Mouse (Mus musculus): ENCODE results near the gene Napepld. TPM values are rescaled to one million over a fixed set of nuclear protein-coding genes. Genes with fewer than 3 reads are reported as not detected.
A peak's percentile ranks its signal among the peaks of the same experiment; 100 is the strongest.
"Not testable (repeated sequence)": the region's sequence is repeated elsewhere in the genome, so short reads cannot be mapped to it uniquely, and the experiment has no call there.

Gene Napepld
- polyA plus RNA-seq, 1 experiment from 2014 or later = 2.5 TPM

GRCm38 (mm10) chr5:21702873-21703475 lies 1.8 kb upstream of the Napepld start:
- Histone ChIP-seq H3K4me2 (replicated peaks) (no peak overlapping the region), H3K27me3 (no peaks in the 10 kb centered on the region), H3K27ac (no peak overlapping the region), H3K4me3 (no peak overlapping the region), H3K4me1 (0 out of 2 replicates have a peak, but pooled peaks cover 4% of the 10 kb centered on the region), H3K9ac (no peak overlapping the region), H3K36me3 (no peaks in the 10 kb centered on the region), H3K9me3 (no peaks in the 10 kb centered on the region)
- WGBS = 83% methylated on average over 6 of the region's 6 CpGs
- ATAC-seq (ENCODE audit: low FRiP score, low read depth) = no peak

GRCm38 (mm10) chr5:21702009-21702364 lies 791 bp upstream of the Napepld start:
- peak overlapping the region; percentile 91 for H3K27ac ChIP-seq
- peak overlapping the region; percentile 83 for H3K4me2 ChIP-seq (replicated peaks)
- H3K9ac ChIP-seq = peak overlapping the region; percentile 86; the same call in 1 of the 2 replicates
- no peaks in the 10 kb centered on the region for H3K36me3 ChIP-seq
- WGBS = 60% methylated on average over 2 of the region's 2 CpGs
- H3K9me3 ChIP-seq = no peaks in the 10 kb centered on the region
- no peak for ATAC-seq (ENCODE audit: low FRiP score, low read depth)
- peak overlapping the region; percentile 68 for H3K4me3 ChIP-seq
- H3K4me1 ChIP-seq = 0 out of 2 replicates have a peak, but pooled peaks cover 4% of the 10 kb centered on the region
- no peaks in the 10 kb centered on the region for H3K27me3 ChIP-seq

GRCm38 (mm10) chr5:21700934-21701333 lies 262 bp downstream of the Napepld start:
- no peak overlapping the region for H3K27ac ChIP-seq

GRCm38 (mm10) chr5:21700272-21700821 lies 849 bp downstream of the Napepld start:
- WGBS = 16% methylated on average over 10 of the region's 10 CpGs
- H3K27me3 ChIP-seq = no peaks in the 10 kb centered on the region
- H3K4me3 ChIP-seq = peak overlapping the region; percentile 68
- 0 out of 2 replicates have a peak, but pooled peaks cover 4% of the 10 kb centered on the region for H3K4me1 ChIP-seq
- no peak overlapping the region for H3K9ac ChIP-seq
- peak overlapping the region; percentile 83 for H3K4me2 ChIP-seq (replicated peaks)
- H3K9me3 ChIP-seq = no peaks in the 10 kb centered on the region
- H3K27ac ChIP-seq = no peak overlapping the region
- H3K36me3 ChIP-seq = no peaks in the 10 kb centered on the region
- no peak for ATAC-seq (ENCODE audit: low FRiP score, low read depth)

More at GRCm38 (mm10) chr5:21700934-21701333, 262 bp downstream of the Napepld start:
- peak overlapping the region; percentile 60 for H3K9ac ChIP-seq
- 0 out of 2 replicates have a peak, but pooled peaks cover 4% of the 10 kb centered on the region for H3K4me1 ChIP-seq
- WGBS = under 1% methylated on average over 22 of the region's 22 CpGs
- no peaks in the 10 kb centered on the region for H3K27me3 ChIP-seq
- no peaks in the 10 kb centered on the region for H3K9me3 ChIP-seq
- no peaks in the 10 kb centered on the region for H3K36me3 ChIP-seq
- peak overlapping the region; percentile 68 for H3K4me3 ChIP-seq
- ATAC-seq (ENCODE audit: low FRiP score, low read depth) = peak; percentile 55; the same call in 1 of the 2 replicates
- peak overlapping the region; percentile 83 for H3K4me2 ChIP-seq (replicated peaks)

- not testable (repeated sequence) for ATAC-seq (ENCODE audit: low FRiP score, low read depth); H3K36me3 ChIP-seq; H3K9ac ChIP-seq; H3K27ac ChIP-seq; H3K27me3 ChIP-seq; H3K4me2 ChIP-seq (replicated peaks); H3K4me3 ChIP-seq; H3K4me1 ChIP-seq; H3K9me3 ChIP-seq
- WGBS = 88% methylated on average over 3 of the region's 3 CpGs
These were observed 1.6 kb downstream of the Napepld start for GRCm38 (mm10) chr5:21699555-21699954.

GRCm38 (mm10) chr5:21694854-21695490 lies 6.2 kb downstream of the Napepld start:
- WGBS = 79% methylated on average over 3 of the region's 3 CpGs
- no peak overlapping the region for H3K4me2 ChIP-seq (replicated peaks)
- no peaks in the 10 kb centered on the region for H3K9me3 ChIP-seq
- no peak overlapping the region for H3K4me3 ChIP-seq
- H3K36me3 ChIP-seq = no peaks in the 10 kb centered on the region
- no peaks in the 10 kb centered on the region for H3K27me3 ChIP-seq
- H3K9ac ChIP-seq = no peak overlapping the region
- no peak for ATAC-seq (ENCODE audit: low FRiP score, low read depth)
- no peaks in the 10 kb centered on the region for H3K4me1 ChIP-seq
- H3K27ac ChIP-seq = no peak overlapping the region

GRCm38 (mm10) chr5:21693372-21693870 lies 7.8 kb downstream of the Napepld start:
- H3K27me3 ChIP-seq = no peaks in the 10 kb centered on the region
- H3K4me2 ChIP-seq (replicated peaks) = no peak overlapping the region
- WGBS = 18% methylated on average over 3 of the region's 3 CpGs
- no peaks in the 10 kb centered on the region for H3K36me3 ChIP-seq
- no peak overlapping the region for H3K9ac ChIP-seq
- no peaks in the 10 kb centered on the region for H3K4me1 ChIP-seq
- ATAC-seq (ENCODE audit: low FRiP score, low read depth) = no peak
- no peaks in the 10 kb centered on the region for H3K9me3 ChIP-seq
- no peak overlapping the region for H3K4me3 ChIP-seq
- H3K27ac ChIP-seq = no peak overlapping the region

GRCm38 (mm10) chr5:21692230-21692629 lies 9.0 kb downstream of the Napepld start:
- ATAC-seq (ENCODE audit: low FRiP score, low read depth) = no peak
- no peak overlapping the region for H3K4me2 ChIP-seq (replicated peaks)
- no peaks in the 10 kb centered on the region for H3K4me1 ChIP-seq
- no peak overlapping the region for H3K27ac ChIP-seq
- no peaks in the 10 kb centered on the region for H3K9me3 ChIP-seq
- WGBS = 96% methylated on average over 5 of the region's 5 CpGs
- H3K27me3 ChIP-seq = no peaks in the 10 kb centered on the region
- no peak overlapping the region for H3K9ac ChIP-seq
- H3K36me3 ChIP-seq = no peaks in the 10 kb centered on the region
- no peak overlapping the region for H3K4me3 ChIP-seq

- Histone ChIP-seq H3K27me3 (no peaks in the 10 kb centered on the region), H3K27ac (no peak overlapping the region)
These were observed 14.2 kb downstream of the Napepld start for GRCm38 (mm10) chr5:21687042-21687441.

GRCm38 (mm10) chr5:21685001-21685400 lies 16.2 kb downstream of the Napepld start:
- no peak for ATAC-seq (ENCODE audit: low FRiP score, low read depth)
- no peaks in the 10 kb centered on the region for H3K36me3 ChIP-seq

More at GRCm38 (mm10) chr5:21687042-21687441, 14.2 kb downstream of the Napepld start:
- Histone ChIP-seq H3K36me3 (no peaks in the 10 kb centered on the region), H3K9ac (no peak overlapping the region), H3K9me3 (no peaks in the 10 kb centered on the region), H3K4me3 (no peak overlapping the region), H3K4me1 (no peaks in the 10 kb centered on the region), H3K4me2 (replicated peaks) (no peak overlapping the region)
- ATAC-seq (ENCODE audit: low FRiP score, low read depth) = no peak
- WGBS = 77% methylated on average over 4 of the region's 4 CpGs

GRCm38 (mm10) chr5:21683811-21684210 lies 17.4 kb downstream of the Napepld start:
- ATAC-seq (ENCODE audit: low FRiP score, low read depth) = no peak
- Histone ChIP-seq H3K4me3 (no peak overlapping the region), H3K27ac (no peak overlapping the region), H3K4me2 (replicated peaks) (no peak overlapping the region), H3K27me3 (no peaks in the 10 kb centered on the region), H3K36me3 (no peaks in the 10 kb centered on the region), H3K9ac (no peak overlapping the region), H3K4me1 (no peaks in the 10 kb centered on the region), H3K9me3 (no peaks in the 10 kb centered on the region)
- 93% methylated on average over 9 of the region's 9 CpGs for WGBS

More at GRCm38 (mm10) chr5:21685001-21685400, 16.2 kb downstream of the Napepld start:
- no peak overlapping the region for H3K4me2 ChIP-seq (replicated peaks)
- no peak overlapping the region for H3K9ac ChIP-seq
- WGBS = 64% methylated on average over 10 of the region's 10 CpGs
- no peaks in the 10 kb centered on the region for H3K27me3 ChIP-seq
- H3K4me3 ChIP-seq = no peak overlapping the region
- no peaks in the 10 kb centered on the region for H3K4me1 ChIP-seq
- no peak overlapping the region for H3K27ac ChIP-seq
- H3K9me3 ChIP-seq = no peaks in the 10 kb centered on the region

- H3K9me3 ChIP-seq = no peaks in the 10 kb centered on the region; the same call in 1 of the 2 replicates
- WGBS = 84% methylated on average over 5 of the region's 5 CpGs
- H3K9ac ChIP-seq = no peak overlapping the region
- H3K4me3 ChIP-seq = no peak overlapping the region
- no peaks in the 10 kb centered on the region for H3K27me3 ChIP-seq
- no peak overlapping the region for H3K4me2 ChIP-seq (replicated peaks)
- no peaks in the 10 kb centered on the region for H3K4me1 ChIP-seq
- no peak overlapping the region for H3K27ac ChIP-seq
- ATAC-seq (ENCODE audit: low FRiP score, low read depth) = no peak
- H3K36me3 ChIP-seq = 0 out of 2 replicates have a peak, but pooled peaks cover under 1% of the 10 kb centered on the region
These were observed 20.3 kb downstream of the Napepld start for GRCm38 (mm10) chr5:21680940-21681339.

Data from limb, embryonic 13.5 days (tissue).